Mouse (Mus musculus) left cerebral cortex, postnatal 14 days (tissue): ENCODE data around the gene Gm49355. TPM values are rescaled to one million over a fixed set of nuclear protein-coding genes. Genes with fewer than 3 reads are reported as not detected.

Experiments
- DNase-seq, 2 experiments: peaks; one replicate each; pipeline ENCODE4 v3.0.0; 2021 to 2022; ENCODE audit warnings: low spot score in 2 of 2, mixed read lengths in 1 of 2
- intact Hi-C: fragments of 180-260 bp; cut with DNase I; formaldehyde crosslinking; loops from one replicate; pipeline ENCODE4 v1.15.1; 2025
- total RNA-seq, 2 experiments: library from RNA; stranded (reverse); gene quantifications; 2 replicates each; pipeline ENCODE4 v1.2.3; 2021

The Gm49355 gene
- total RNA-seq, 2 experiments from 2014 or later, result 0.18 to 0.27 TPM

DNA sequence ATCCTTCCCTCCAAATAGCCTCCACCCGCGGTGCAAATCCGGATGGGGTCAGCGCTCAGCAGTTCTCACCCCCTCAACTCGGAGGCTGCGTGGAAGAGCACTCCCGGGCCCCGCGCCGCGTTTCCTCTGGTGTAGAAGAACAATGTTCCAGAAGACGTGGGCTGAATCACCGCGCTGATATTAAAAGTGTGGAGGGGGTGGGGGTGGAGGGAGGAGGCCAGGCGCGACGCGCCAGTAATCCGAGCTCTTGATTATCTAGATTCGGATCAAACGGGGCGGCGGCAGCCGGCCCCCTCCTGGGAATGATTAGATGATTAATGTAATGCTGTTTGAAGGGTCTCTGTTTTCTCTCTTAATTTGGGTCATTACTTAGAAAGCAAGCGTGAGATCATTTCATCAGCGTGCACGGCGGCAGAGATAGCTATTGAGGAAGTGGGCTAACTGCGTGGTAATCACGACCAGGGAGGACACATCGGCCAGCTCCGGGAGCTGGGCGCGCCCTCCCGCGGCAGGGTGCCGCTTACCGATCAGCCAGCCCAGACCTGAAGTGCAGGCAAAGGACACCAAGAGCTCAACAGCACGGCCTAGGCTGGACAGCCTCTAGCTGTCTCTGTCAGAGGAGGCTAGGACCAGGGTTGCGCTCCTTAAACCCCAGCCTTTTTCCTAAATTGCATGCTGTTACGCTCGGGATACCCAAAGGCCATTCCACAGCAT is 57.5 kb downstream of the Gm49355 start:
- no peak for DNase-seq
- intact Hi-C loops, result no loop called here

- DNase-seq, result no peak
- intact Hi-C loops, result no loop called here
These were observed 58.1 kb downstream of the Gm49355 start for GRCm38 (mm10) chr14:12341789-12342457.

DNA sequence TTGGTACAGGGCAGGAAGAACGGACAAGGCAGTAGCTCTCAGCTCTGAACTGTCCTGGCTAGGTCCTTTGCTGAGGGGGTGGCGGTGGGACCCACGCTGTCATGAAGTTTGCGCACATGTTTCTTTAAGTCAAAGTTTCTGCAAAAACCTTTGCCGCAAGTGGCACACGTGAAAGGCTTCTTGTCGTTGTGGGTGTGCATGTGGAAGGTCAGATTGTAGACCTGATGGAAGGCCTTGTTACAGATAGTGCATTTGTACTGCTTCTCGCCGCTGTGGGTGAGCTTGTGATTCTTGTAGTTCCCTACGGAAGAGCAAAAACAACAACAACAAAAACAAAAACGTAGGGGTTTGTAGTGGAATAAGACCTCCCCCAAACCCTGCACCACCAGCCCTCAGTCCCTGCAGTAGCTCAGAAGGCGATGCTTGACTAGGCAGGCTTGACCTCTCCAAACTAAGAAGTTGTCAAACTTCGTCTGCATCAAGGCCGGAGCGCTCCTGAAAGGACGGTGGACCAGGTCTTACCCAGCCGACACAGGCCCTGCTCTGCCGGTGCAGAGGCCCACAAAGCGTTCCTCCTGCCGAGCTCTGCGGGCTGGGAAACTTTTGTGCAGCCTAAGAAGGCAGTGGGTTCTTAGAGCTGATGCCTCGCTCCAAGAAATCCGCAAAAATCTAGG is 58.8 kb downstream of the Gm49355 start:
- intact Hi-C loops, result no loop called here
- no peak for DNase-seq

GRCm38 (mm10) chr14:12343451-12343941 is 59.7 kb downstream of the Gm49355 start:
- no peak for DNase-seq
- intact Hi-C loops, result no loop called here

- DNase-seq, result no peak
- intact Hi-C loops, result no loop called here
These were observed 60.4 kb downstream of the Gm49355 start for GRCm38 (mm10) chr14:12344061-12344745.

- intact Hi-C loops, result loop anchor here (5.0 kb wide), 1 partner anchor 48 kb away; no protein-coding TSS in a partner anchor
- DNase-seq, result no peak
These were observed 61.0 kb downstream of the Gm49355 start for GRCm38 (mm10) chr14:12344746-12345240.

- intact Hi-C loops, result loop anchor here (5.0 kb wide), 1 partner anchor 47 kb away; no protein-coding TSS in a partner anchor
- no peak for DNase-seq
These were observed 61.6 kb downstream of the Gm49355 start for GRCm38 (mm10) chr14:12345241-12345921.

- intact Hi-C loops, result loop anchor here (5.0 kb wide), 1 partner anchor 46 kb away; no protein-coding TSS in a partner anchor
- DNase-seq, result no peak
These were observed 62.5 kb downstream of the Gm49355 start for GRCm38 (mm10) chr14:12346011-12346864.

DNA sequence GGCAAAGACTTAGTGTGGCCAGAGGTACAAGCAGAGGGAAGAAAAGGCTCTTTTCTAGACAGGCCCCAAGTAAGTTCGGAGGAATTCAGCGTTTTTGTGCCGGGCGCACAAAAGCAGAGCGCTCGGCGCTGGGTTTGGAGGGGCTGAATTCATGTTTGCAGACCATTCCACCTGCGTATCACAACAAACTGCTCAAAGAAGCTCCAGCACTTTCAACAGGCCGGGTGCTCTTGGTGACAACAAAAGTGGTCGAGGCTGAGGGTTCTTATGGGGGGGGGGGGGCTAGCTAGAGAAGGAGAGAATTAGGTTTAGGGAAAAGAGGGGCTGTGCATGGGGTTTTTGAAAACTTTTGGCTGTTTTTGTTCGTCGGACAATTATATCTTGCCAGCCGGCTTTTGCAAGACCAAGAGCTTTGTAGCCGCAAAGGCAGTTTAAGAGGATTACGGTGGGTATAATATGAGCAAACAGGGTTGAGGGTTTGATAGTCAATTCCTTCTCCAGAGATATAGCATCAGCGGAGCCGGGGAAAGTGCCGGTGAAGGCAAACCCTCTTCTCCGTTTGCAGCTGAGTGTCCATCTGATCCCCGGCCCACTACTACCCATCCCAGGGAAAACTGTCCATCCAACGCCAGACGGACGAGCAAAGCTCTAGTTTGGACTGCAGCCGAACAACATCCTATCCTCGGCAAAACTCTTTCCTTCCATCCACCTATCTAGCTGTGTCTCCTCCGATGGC is 63.3 kb downstream of the Gm49355 start:
- DNase-seq, result no peak
- intact Hi-C loops, result loop anchor here (5.0 kb wide), 1 partner anchor 45 kb away; no protein-coding TSS in a partner anchor

DNA sequence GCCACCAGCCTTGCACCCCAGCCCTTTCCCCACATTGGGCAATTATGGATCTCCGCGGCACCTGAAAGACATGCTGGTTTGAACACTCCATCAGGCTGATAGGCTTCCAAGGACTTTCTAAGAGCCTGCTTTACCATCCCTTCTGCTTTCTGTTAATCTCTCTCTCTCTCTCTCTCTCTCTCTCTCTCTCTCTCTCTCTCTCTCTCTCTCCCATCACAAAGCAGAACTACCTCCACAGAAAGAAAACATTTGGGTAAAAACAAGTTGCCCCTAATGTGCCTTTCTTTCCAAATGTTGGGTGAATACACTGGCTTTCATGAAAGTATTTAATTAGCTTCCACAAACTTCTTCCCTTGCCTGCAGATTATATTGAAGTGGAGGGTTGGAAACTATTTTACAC is 64.3 kb downstream of the Gm49355 start, which contains the start of gene Fezf2:
Fezf2 (minus strand) TSS at position 101 of the 400 bp plus-strand sequence.
- DNase-seq, result no peak
- intact Hi-C loops, result loop anchor here (5.0 kb wide), 1 partner anchor 44 kb away; no protein-coding TSS in a partner anchor

GRCm38 (mm10) chr14:12349334-12350090 is 65.7 kb downstream of the Gm49355 start:
- intact Hi-C loops, result loop anchor here (5.0 kb wide), 1 partner anchor 43 kb away; no protein-coding TSS in a partner anchor
- no peak for DNase-seq

DNA sequence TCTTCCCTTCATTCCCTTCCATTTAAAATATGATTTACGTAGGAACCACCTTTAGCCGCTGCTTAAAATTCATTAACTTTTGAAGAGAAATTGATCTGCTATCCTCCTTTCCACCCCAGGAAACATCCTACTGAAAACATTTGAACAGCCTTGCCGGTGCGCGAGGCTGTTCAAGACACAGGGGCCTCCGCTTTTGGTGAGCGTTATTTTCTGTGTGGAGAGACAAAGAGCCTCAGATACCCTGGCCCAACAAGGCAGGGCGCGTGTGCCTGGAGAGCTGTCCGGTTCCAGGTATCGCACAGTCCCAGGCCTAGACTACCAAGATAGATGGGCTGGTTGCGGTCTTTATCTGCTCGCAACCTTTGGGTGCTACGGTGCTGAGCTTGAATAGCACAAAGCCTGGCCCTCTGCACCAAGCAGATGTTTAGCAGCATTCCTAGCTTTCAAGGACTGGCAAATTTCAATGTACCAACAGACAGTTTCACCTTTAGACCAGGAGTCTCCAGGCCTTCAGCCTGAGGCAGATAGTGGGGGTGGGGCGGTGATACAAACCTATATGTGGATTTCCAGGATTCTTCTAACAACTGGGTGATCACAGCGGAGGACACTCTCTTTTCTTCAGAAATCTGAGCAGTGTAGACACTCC is 66.6 kb downstream of the Gm49355 start:
- no peak for DNase-seq
- intact Hi-C loops, result no loop called here
